Mouse (Mus musculus) heart, adult 8-10 months (tissue): Measurements from ENCODE around the gene Kif6. TPM values are rescaled to one million over a fixed set of nuclear protein-coding genes. Genes with fewer than 3 reads are reported as not detected.

Experiments
- DNase-seq: peaks from one replicate; pipeline ENCODE4 v3.0.0; 2022; ENCODE audit warnings: low spot score
- total RNA-seq, 4 experiments: library from RNA; stranded (reverse); gene quantifications; 2 replicates each; pipeline ENCODE4 v1.2.4; 2022

The Kif6 gene
- 1 to 10 TPM; 3.8 to 4.9 (median 4.1) TPM for total RNA-seq

- peak; percentile 64 for DNase-seq
These were observed at the start of gene Kif6 for GRCm38 (mm10) chr17:49614577-49615235. TSS of gene Kif6 (plus strand) at chr17:49615136.

GRCm38 (mm10) chr17:49568717-49569116, 46.2 kb upstream of the Kif6 start:
- no peak for DNase-seq

- no peak for DNase-seq
These were observed 37.6 kb upstream of the Kif6 start for GRCm38 (mm10) chr17:49577321-49577720.

- DNase-seq: no peak
These were observed 32.5 kb upstream of the Kif6 start for GRCm38 (mm10) chr17:49582471-49582870.

GRCm38 (mm10) chr17:49590051-49590450, 24.9 kb upstream of the Kif6 start:
- DNase-seq: no peak

- no peak for DNase-seq
These were observed 9.5 kb upstream of the Kif6 start for GRCm38 (mm10) chr17:49605397-49605796.

GRCm38 (mm10) chr17:49607351-49608027, 7.4 kb upstream of the Kif6 start:
- no peak for DNase-seq

GRCm38 (mm10) chr17:49610296-49610695, 4.6 kb upstream of the Kif6 start:
- no peak for DNase-seq

GRCm38 (mm10) chr17:49615241-49615651, 310 bp downstream of the Kif6 start:
- DNase-seq: no peak

- DNase-seq: no peak
These were observed 9.6 kb downstream of the Kif6 start for GRCm38 (mm10) chr17:49624572-49624971.

- no peak for DNase-seq
These were observed 12.3 kb downstream of the Kif6 start for GRCm38 (mm10) chr17:49627011-49627794.

GRCm38 (mm10) chr17:49628875-49629274, 13.9 kb downstream of the Kif6 start:
- DNase-seq: no peak

GRCm38 (mm10) chr17:49633041-49633440, 18.1 kb downstream of the Kif6 start:
- no peak for DNase-seq

GRCm38 (mm10) chr17:49641903-49642302, 27.0 kb downstream of the Kif6 start:
- DNase-seq: no peak

- no peak for DNase-seq
These were observed 27.4 kb downstream of the Kif6 start for GRCm38 (mm10) chr17:49642336-49642735.

GRCm38 (mm10) chr17:49642889-49643490, 28.1 kb downstream of the Kif6 start:
- no peak for DNase-seq

- DNase-seq: no peak
These were observed 31.3 kb downstream of the Kif6 start for GRCm38 (mm10) chr17:49646267-49646666.

- DNase-seq: no peak
These were observed 34.0 kb downstream of the Kif6 start for GRCm38 (mm10) chr17:49648970-49649369.

GRCm38 (mm10) chr17:49649394-49649793, 34.5 kb downstream of the Kif6 start:
- no peak for DNase-seq

- DNase-seq: no peak
These were observed 35.4 kb downstream of the Kif6 start for GRCm38 (mm10) chr17:49650366-49650765.

GRCm38 (mm10) chr17:49652357-49652756, 37.4 kb downstream of the Kif6 start:
- no peak for DNase-seq

- no peak for DNase-seq
These were observed 37.9 kb downstream of the Kif6 start for GRCm38 (mm10) chr17:49652800-49653199.
